Mouse (Mus musculus): ENCODE measurements at regions not wholly inside any gene's neighbourhood (a gene's known extent, or its start where the extent isn't known, plus 50 kb on each side); places are given as distances from the start of the nearest gene placed in this dataset.

DNA sequence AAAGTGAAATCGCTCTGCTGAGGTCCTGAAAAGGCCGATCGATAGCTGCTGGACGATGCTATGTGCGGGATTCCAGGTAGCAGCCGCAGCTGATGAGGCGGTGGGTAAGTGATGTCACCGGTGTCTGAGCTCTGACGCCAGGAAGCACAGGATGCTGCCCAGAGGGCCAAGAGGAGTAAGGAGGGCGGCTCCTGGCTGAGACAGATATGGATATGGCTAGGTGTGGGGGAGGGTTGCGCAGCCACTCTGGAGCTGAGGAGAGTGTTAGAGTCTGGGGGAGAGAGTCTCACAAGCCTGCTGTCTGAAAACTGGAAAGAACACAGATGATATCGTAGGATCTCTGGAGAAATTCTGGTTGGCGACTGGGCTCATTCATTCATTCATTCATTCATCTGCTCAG, 51.6 kb upstream of the Pbx1 start:
- Histone ChIP-seq H3K4me3 (ENCODE audit: insufficient read depth, low read depth, low read length) (no peak overlapping the region), H3K27me3 (ENCODE audit: control insufficient read depth, insufficient read depth, low read length) (no peaks in the 10 kb centered on the region), H3K79me2 (ENCODE audit: control insufficient read depth, insufficient read depth, low read length) (no peaks in the 10 kb centered on the region), H3K9ac (ENCODE audit: low read depth, low read length) (no peak overlapping the region), H3K36me3 (ENCODE audit: control insufficient read depth, insufficient read depth, low read length) (no peaks in the 10 kb centered on the region), H3K4me1 (ENCODE audit: control insufficient read depth, insufficient read depth, low read length) (no peaks in the 10 kb centered on the region; the same call in 1 of the 2 replicates), H3K27ac (replicated peaks; ENCODE audit: insufficient read depth, low read depth, low read length) (no peak overlapping the region)
- WGBS: 83% methylated on average over 13 of the region's 13 CpGs
- no peak for DNase-seq (ENCODE audit: extremely low read depth, low read depth, low spot score)
- no peak for TF ChIP-seq POLR2A (IDR thresholded peaks at IDR 0.05; ENCODE audit: extremely low read depth, insufficient read depth, low read length)
- TF ChIP-seq CTCF (IDR thresholded peaks at IDR 0.05; ENCODE audit: low read depth, low read length): no peak

Data from liver, adult 2 months (tissue).